Mouse (Mus musculus): ENCODE measurements around the gene Dram1. TPM values are rescaled to one million over a fixed set of nuclear protein-coding genes. Genes with fewer than 3 reads are reported as not detected.

The Dram1 gene
- polyA plus RNA-seq (2012; rRNA removed) = 1.6 and 2.0 TPM in 2 replicates

- Histone ChIP-seq H3K27ac (ENCODE audit: insufficient read depth, low read length) (peak within 1 kb of the TSS; percentile 60), H3K4me3 (ENCODE audit: insufficient read depth, low read length) (peak within 1 kb of the TSS; percentile 95), H3K4me1 (ENCODE audit: control insufficient read depth, insufficient read depth, low read length) (peaks cover 7% of the 10 kb centered on the region)
- TF ChIP-seq CTCF (IDR thresholded peaks at IDR 0.05; ENCODE audit: extremely low read depth, insufficient read depth, low read length) = peak; percentile 50
- TF ChIP-seq POLR2A (IDR thresholded peaks at IDR 0.05; ENCODE audit: extremely low read depth, insufficient read depth, low read length) = no peak
These were observed at the start of gene Dram1, which contains the start of gene Gnptab for GRCm38 (mm10) chr10:88379013-88379885. Gene Dram1 (minus strand): TSS chr10:88379080. Gene Gnptab (plus strand): TSS chr10:88379132.

GRCm38 (mm10) chr10:88427998-88428397, 49.1 kb upstream of the Dram1 start:
- Histone ChIP-seq H3K27ac (ENCODE audit: insufficient read depth, low read length) (no peak overlapping the region), H3K4me3 (ENCODE audit: insufficient read depth, low read length) (no peak overlapping the region), H3K4me1 (ENCODE audit: control insufficient read depth, insufficient read depth, low read length) (no peaks in the 10 kb centered on the region)
- TF ChIP-seq POLR2A (IDR thresholded peaks at IDR 0.05; ENCODE audit: extremely low read depth, insufficient read depth, low read length) (no peak), CTCF (IDR thresholded peaks at IDR 0.05; ENCODE audit: extremely low read depth, insufficient read depth, low read length) (no peak)

- TF ChIP-seq CTCF (IDR thresholded peaks at IDR 0.05; ENCODE audit: extremely low read depth, insufficient read depth, low read length) = no peak
- TF ChIP-seq POLR2A (IDR thresholded peaks at IDR 0.05; ENCODE audit: extremely low read depth, insufficient read depth, low read length) = no peak
- H3K4me1 ChIP-seq (ENCODE audit: control insufficient read depth, insufficient read depth, low read length) = no peaks in the 10 kb centered on the region
- H3K27ac ChIP-seq (ENCODE audit: insufficient read depth, low read length) = no peak overlapping the region
- H3K4me3 ChIP-seq (ENCODE audit: insufficient read depth, low read length) = no peak overlapping the region
These were observed 48.0 kb upstream of the Dram1 start for GRCm38 (mm10) chr10:88426896-88427295.

GRCm38 (mm10) chr10:88426158-88426816, 47.4 kb upstream of the Dram1 start:
- H3K4me3 ChIP-seq (ENCODE audit: insufficient read depth, low read length) = no peak overlapping the region
- H3K4me1 ChIP-seq (ENCODE audit: control insufficient read depth, insufficient read depth, low read length) = no peaks in the 10 kb centered on the region
- H3K27ac ChIP-seq (ENCODE audit: insufficient read depth, low read length) = no peak overlapping the region
- TF ChIP-seq CTCF (IDR thresholded peaks at IDR 0.05; ENCODE audit: extremely low read depth, insufficient read depth, low read length) = peak; percentile 56; the same call in 1 of the 2 replicates
- no peak for TF ChIP-seq POLR2A (IDR thresholded peaks at IDR 0.05; ENCODE audit: extremely low read depth, insufficient read depth, low read length)

GRCm38 (mm10) chr10:88420655-88421435, 42.0 kb upstream of the Dram1 start:
- Histone ChIP-seq H3K4me3 (ENCODE audit: insufficient read depth, low read length) (no peak overlapping the region), H3K27ac (ENCODE audit: insufficient read depth, low read length) (peak overlapping the region; percentile 29; the same call in 1 of the 2 replicates)

GRCm38 (mm10) chr10:88420141-88420541, 41.3 kb upstream of the Dram1 start:
- TF ChIP-seq POLR2A (IDR thresholded peaks at IDR 0.05; ENCODE audit: extremely low read depth, insufficient read depth, low read length) = no peak
- H3K27ac ChIP-seq (ENCODE audit: insufficient read depth, low read length) = no peak overlapping the region

More at GRCm38 (mm10) chr10:88420655-88421435, 42.0 kb upstream of the Dram1 start:
- H3K4me1 ChIP-seq (ENCODE audit: control insufficient read depth, insufficient read depth, low read length) = no peaks in the 10 kb centered on the region
- no peak for TF ChIP-seq POLR2A (IDR thresholded peaks at IDR 0.05; ENCODE audit: extremely low read depth, insufficient read depth, low read length)

GRCm38 (mm10) chr10:88417686-88418085, 38.8 kb upstream of the Dram1 start:
- no peaks in the 10 kb centered on the region for H3K4me1 ChIP-seq (ENCODE audit: control insufficient read depth, insufficient read depth, low read length)
- TF ChIP-seq POLR2A (IDR thresholded peaks at IDR 0.05; ENCODE audit: extremely low read depth, insufficient read depth, low read length) (no peak), CTCF (IDR thresholded peaks at IDR 0.05; ENCODE audit: extremely low read depth, insufficient read depth, low read length) (no peak)
- H3K4me3 ChIP-seq (ENCODE audit: insufficient read depth, low read length) = no peak overlapping the region
- H3K27ac ChIP-seq (ENCODE audit: insufficient read depth, low read length) = no peak overlapping the region

More at GRCm38 (mm10) chr10:88420141-88420541, 41.3 kb upstream of the Dram1 start:
- Histone ChIP-seq H3K4me1 (ENCODE audit: control insufficient read depth, insufficient read depth, low read length) (no peaks in the 10 kb centered on the region), H3K4me3 (ENCODE audit: insufficient read depth, low read length) (no peak overlapping the region)

GRCm38 (mm10) chr10:88412290-88412995, 33.6 kb upstream of the Dram1 start:
- TF ChIP-seq CTCF (IDR thresholded peaks at IDR 0.05; ENCODE audit: extremely low read depth, insufficient read depth, low read length) (no peak), POLR2A (IDR thresholded peaks at IDR 0.05; ENCODE audit: extremely low read depth, insufficient read depth, low read length) (no peak)
- Histone ChIP-seq H3K27ac (ENCODE audit: insufficient read depth, low read length) (no peak overlapping the region), H3K4me1 (ENCODE audit: control insufficient read depth, insufficient read depth, low read length) (no peaks in the 10 kb centered on the region), H3K4me3 (ENCODE audit: insufficient read depth, low read length) (no peak overlapping the region)

- Histone ChIP-seq H3K27ac (ENCODE audit: insufficient read depth, low read length) (no peak overlapping the region), H3K4me1 (ENCODE audit: control insufficient read depth, insufficient read depth, low read length) (no peaks in the 10 kb centered on the region), H3K4me3 (ENCODE audit: insufficient read depth, low read length) (no peak overlapping the region)
- TF ChIP-seq POLR2A (IDR thresholded peaks at IDR 0.05; ENCODE audit: extremely low read depth, insufficient read depth, low read length) (no peak), CTCF (IDR thresholded peaks at IDR 0.05; ENCODE audit: extremely low read depth, insufficient read depth, low read length) (no peak)
These were observed 30.9 kb upstream of the Dram1 start for GRCm38 (mm10) chr10:88409751-88410150.
